Mouse (Mus musculus) MEL (cell line): ENCODE data around the gene Slitrk3. TPM values are rescaled to one million over a fixed set of nuclear protein-coding genes. Genes with fewer than 3 reads are reported as not detected.

Source experiments
- DNase-seq: peaks from one replicate; pipeline ENCODE4 v3.0.0; 2011; ENCODE audit warnings: low read depth, low spot score
- H3K27ac ChIP-seq: 2 replicates; pipeline ENCODE4 v1.5.1; 2012; ENCODE audit warnings: low read depth, mild to moderate bottlenecking, control low read depth, low read length, moderate library complexity; ENCODE audit not compliant: control insufficient read depth
- H3K27me3 ChIP-seq, 2 experiments: fragments of 150-350 bp in 1 of 2; sonication (generic) in 1 of 2; 2 replicates each; pipeline ENCODE4 v1.6.1; 2012; ENCODE audit warnings: low read length in 2 of 2, mild to moderate bottlenecking in 2 of 2, improper control_type of control experiment in 1 of 2, moderate library complexity in 1 of 2; ENCODE audit not compliant: insufficient read depth in 2 of 2, control insufficient read depth in 1 of 2
- H3K36me3 ChIP-seq, 2 experiments: 2 replicates each; pipeline ENCODE4 v1.6.1; 2012 to 2014; ENCODE audit warnings: low read length in 2 of 2, improper control_type of control experiment in 1 of 2, inconsistent platforms in 1 of 2, mild to moderate bottlenecking in 1 of 2; ENCODE audit not compliant: insufficient read depth in 2 of 2, control insufficient read depth in 1 of 2
- H3K4me1 ChIP-seq, 2 experiments: fragments of 150-350 bp in 1 of 2; sonication (generic) in 1 of 2; 2 replicates each; pipeline ENCODE4 v1.6.1; 2012; ENCODE audit warnings: low read length in 2 of 2, improper control_type of control experiment in 1 of 2, mild to moderate bottlenecking in 1 of 2; ENCODE audit not compliant: insufficient read depth in 2 of 2, control insufficient read depth in 1 of 2
- H3K4me3 ChIP-seq, 2 experiments: fragments of 150-350 bp in 1 of 2; sonication (generic) in 1 of 2; 2 replicates each; pipeline ENCODE4 v1.5.1; 2012; ENCODE audit warnings: low read depth in 2 of 2, low read length in 2 of 2, mild to moderate bottlenecking in 2 of 2, moderate library complexity in 2 of 2, control low read depth in 1 of 2, improper control_type of control experiment in 1 of 2; ENCODE audit not compliant: control insufficient read depth in 1 of 2, insufficient read depth in 1 of 2
- H3K79me2 ChIP-seq: 2 replicates; pipeline ENCODE4 v1.6.1; 2012; ENCODE audit warnings: mild to moderate bottlenecking, low read length, moderate library complexity; ENCODE audit not compliant: control insufficient read depth, poor library complexity, insufficient read depth
- H3K9ac ChIP-seq: 2 replicates; pipeline ENCODE4 v1.6.1; 2012; ENCODE audit warnings: low read depth, mild to moderate bottlenecking, control low read depth, low read length, moderate library complexity; ENCODE audit not compliant: control insufficient read depth, poor library complexity, severe bottlenecking
- H3K9me3 ChIP-seq: fragments of 150-350 bp; sonication (generic); replicated peaks from 2 replicates; pipeline ENCODE4 v1.6.1; 2012; ENCODE audit warnings: mild to moderate bottlenecking, low read length, improper control_type of control experiment, moderate library complexity; ENCODE audit not compliant: insufficient read depth
- BHLHE40 ChIP-seq: IDR thresholded peaks from 2 replicates; pipeline ENCODE4 v1.6.1; 2012; ENCODE audit warnings: low read depth, mild to moderate bottlenecking, inconsistent platforms, low read length, improper control_type of control experiment, borderline replicate concordance
- CHD2 ChIP-seq: IDR thresholded peaks from 2 replicates; pipeline ENCODE4 v1.6.1; 2011; ENCODE audit warnings: low read length, improper control_type of control experiment
- CTCF ChIP-seq, 3 experiments: IDR thresholded peaks in 2 of 3; conservative IDR thresholded peaks in 1 of 3; 2 replicates each; pipeline ENCODE4 v1.5.1; 2011 to 2012; ENCODE audit warnings: low read length in 3 of 3, low read depth in 2 of 3, mild to moderate bottlenecking in 2 of 3, improper control_type of control experiment in 1 of 3, inconsistent platforms in 1 of 3, mixed read lengths in 1 of 3, moderate library complexity in 1 of 3; ENCODE audit not compliant: control insufficient read depth in 1 of 3, insufficient read depth in 1 of 3, poor library complexity in 1 of 3, severe bottlenecking in 1 of 3
- ELF1 ChIP-seq: IDR thresholded peaks from 2 replicates; pipeline ENCODE4 v1.6.1; 2014; ENCODE audit warnings: low read depth, mild to moderate bottlenecking, inconsistent platforms, low read length, improper control_type of control experiment, moderate library complexity
- GABPA ChIP-seq: IDR thresholded peaks from 2 replicates; pipeline ENCODE4 v1.6.1; 2012; ENCODE audit warnings: low read depth, mild to moderate bottlenecking, inconsistent platforms, low read length, improper control_type of control experiment, moderate library complexity
- MAFK ChIP-seq: IDR thresholded peaks from 2 replicates; pipeline ENCODE4 v1.6.1; 2011; ENCODE audit warnings: low read depth, mild to moderate bottlenecking, low read length, improper control_type of control experiment, borderline replicate concordance
- MAX ChIP-seq: IDR thresholded peaks from 2 replicates; pipeline ENCODE4 v1.6.1; 2011; ENCODE audit warnings: low read length, improper control_type of control experiment
- MAZ ChIP-seq: IDR thresholded peaks from 2 replicates; pipeline ENCODE4 v1.6.1; 2012; ENCODE audit warnings: low read depth, mild to moderate bottlenecking, inconsistent platforms, low read length, improper control_type of control experiment
- MEF2A ChIP-seq: IDR thresholded peaks from 2 replicates; pipeline ENCODE4 v1.6.1; 2014; ENCODE audit warnings: low read depth, mild to moderate bottlenecking, inconsistent platforms, low read length, improper control_type of control experiment; ENCODE audit not compliant: poor library complexity, insufficient replicate concordance, severe bottlenecking; ENCODE audit errors: extremely low read depth
- POLR2A ChIP-seq, 2 experiments: IDR thresholded peaks; 2 replicates each; pipeline ENCODE4 v1.6.1; 2011 to 2012; ENCODE audit warnings: low read length in 2 of 2, mild to moderate bottlenecking in 2 of 2, control low read depth in 1 of 2, improper control_type of control experiment in 1 of 2, low read depth in 1 of 2, moderate library complexity in 1 of 2; ENCODE audit not compliant: control insufficient read depth in 1 of 2, insufficient read depth in 1 of 2, poor library complexity in 1 of 2
- POLR2AphosphoS2 ChIP-seq: IDR thresholded peaks from 2 replicates; pipeline ENCODE4 v1.6.1; 2011; ENCODE audit warnings: low read length, improper control_type of control experiment
- RAD21 ChIP-seq: IDR thresholded peaks from 2 replicates; pipeline ENCODE4 v1.6.1; 2011; ENCODE audit warnings: mild to moderate bottlenecking, low read depth, low read length, improper control_type of control experiment
- RCOR1 ChIP-seq: IDR thresholded peaks from 2 replicates; pipeline ENCODE4 v1.6.1; 2012; ENCODE audit warnings: low read depth, mild to moderate bottlenecking, inconsistent platforms, low read length, improper control_type of control experiment
- SMC3 ChIP-seq: IDR thresholded peaks from 2 replicates; pipeline ENCODE4 v1.6.1; 2011; ENCODE audit warnings: low read depth, low read length, improper control_type of control experiment
- TBP ChIP-seq: IDR thresholded peaks from 2 replicates; pipeline ENCODE4 v1.8.0; 2011; ENCODE audit warnings: low read depth, low read length, improper control_type of control experiment
- USF2 ChIP-seq, 2 experiments: IDR thresholded peaks; 2 replicates each; pipeline ENCODE4 v1.6.1; 2011 to 2012; ENCODE audit warnings: improper control_type of control experiment in 2 of 2, low read length in 2 of 2, borderline replicate concordance in 1 of 2, inconsistent platforms in 1 of 2, low read depth in 1 of 2, mild to moderate bottlenecking in 1 of 2; ENCODE audit not compliant: insufficient read depth in 1 of 2
- ZC3H11A ChIP-seq: IDR thresholded peaks from 2 replicates; pipeline ENCODE4 v1.6.1; 2012; ENCODE audit warnings: low read depth, mild to moderate bottlenecking, inconsistent platforms, low read length, improper control_type of control experiment
- ZNF384 ChIP-seq: IDR thresholded peaks from 2 replicates; pipeline ENCODE4 v1.6.1; 2012; ENCODE audit warnings: low read depth, mild to moderate bottlenecking, inconsistent platforms, low read length, improper control_type of control experiment
- polyA plus RNA-seq, 2 experiments: library from polyadenylated mRNA; stranded (reverse) in 1 of 2; unstranded in 1 of 2; fragments of >175 nt in 1 of 2; fragments of >200 nt in 1 of 2; gene quantifications; 2 replicates each; pipeline versions ENCODE4 v1.2.1 to v1.2.4; 2012; ENCODE audit warnings: low replicate concordance in 2 of 2, low read depth in 1 of 2; ENCODE audit not compliant: insufficient read length in 2 of 2, insufficient read depth in 1 of 2, missing spikeins in 1 of 2
- total RNA-seq: library from RNA; depleted of rRNA; stranded (reverse); fragments of 300-350 nt; gene quantifications from 2 replicates; pipeline ENCODE4 v1.2.3, GENCODE M21; 2012

Slitrk3 gene
- total and polyA plus RNA-seq, 3 experiments, result not detected

DNA sequence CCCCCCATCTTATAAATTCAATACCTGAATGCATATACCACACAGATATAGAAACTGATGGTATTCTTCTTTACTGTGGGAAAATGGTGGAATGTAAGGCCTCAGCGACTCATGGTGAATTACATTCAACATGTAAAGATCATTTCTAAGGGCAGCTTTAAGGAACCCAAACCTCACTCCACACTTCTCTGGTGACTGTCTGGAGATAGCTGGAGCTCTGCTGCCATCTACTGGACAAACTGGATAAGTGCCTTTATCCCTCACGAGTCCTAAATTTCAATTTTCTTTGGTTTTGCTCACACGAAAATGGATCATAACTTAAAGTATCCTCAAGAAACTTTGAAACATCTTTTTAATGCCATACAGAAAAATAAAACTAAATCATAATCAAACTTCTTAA, 11.4 kb downstream of the Slitrk3 start:
- peak; percentile 95 for TF ChIP-seq RAD21
- TF ChIP-seq CTCF (IDR thresholded peaks at IDR 0.05 in 2 of 3, conservative IDR thresholded peaks at IDR 0.05 in 1 of 3; ENCODE audit: control insufficient read depth in 1 of 3, insufficient read depth in 1 of 3, low read depth in 2 of 3, low read length in 3 of 3, poor library complexity in 1 of 3, severe bottlenecking in 1 of 3), result peak; percentile 58 to 88 (median 72)
- TF ChIP-seq MAX, result no peak
- peak; percentile 93 for TF ChIP-seq SMC3
- TF ChIP-seq MEF2A, result no peak
- no peak for TF ChIP-seq MAZ
- TF ChIP-seq ZC3H11A, result peak; percentile 88
- no peak for TF ChIP-seq BHLHE40
- TF ChIP-seq, all 39 proteins: peak for 4
- Histone ChIP-seq H3K4me1 (no peaks in the 10 kb centered on the region), H3K4me3 (no peak overlapping the region), H3K36me3 (no peaks in the 10 kb centered on the region), H3K79me2 (no peaks in the 10 kb centered on the region), H3K27me3 (no peaks in the 10 kb centered on the region), H3K9me3 (no peaks in the 10 kb centered on the region), H3K9ac (no peak overlapping the region), H3K27ac (no peak overlapping the region)
- DNase-seq, result peak; percentile 71

DNA sequence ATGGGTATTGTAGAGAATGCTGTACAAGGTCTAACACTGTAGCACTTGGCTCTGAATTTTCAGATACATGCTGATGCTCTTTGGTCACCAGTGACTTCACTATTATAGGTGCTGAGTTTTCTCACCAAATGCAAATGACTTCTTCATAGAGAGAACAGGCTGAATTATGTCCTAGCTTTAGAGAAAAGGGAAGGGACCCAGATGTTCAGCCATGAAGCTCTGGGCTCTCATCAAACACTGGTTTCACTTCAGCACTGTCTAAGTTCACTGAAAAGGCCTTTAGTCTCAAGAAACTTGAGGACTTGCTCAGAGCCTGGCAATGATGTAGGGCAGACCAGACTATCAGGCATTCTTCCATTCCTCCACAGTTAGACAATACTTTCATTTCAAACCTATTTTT, 15.3 kb downstream of the Slitrk3 start:
- TF ChIP-seq ZNF384, result no peak
- TF ChIP-seq ELF1, result no peak
- no peak for TF ChIP-seq BHLHE40
- no peak for TF ChIP-seq POLR2A (IDR thresholded peaks at IDR 0.05; ENCODE audit: control insufficient read depth in 1 of 2, insufficient read depth in 1 of 2, low read depth in 1 of 2, low read length in 2 of 2, poor library complexity in 1 of 2)
- no peak for TF ChIP-seq TBP
- TF ChIP-seq POLR2AphosphoS2, result no peak
- Histone ChIP-seq H3K36me3 (no peaks in the 10 kb centered on the region), H3K27ac (no peak overlapping the region), H3K79me2 (no peaks in the 10 kb centered on the region), H3K9me3 (no peaks in the 10 kb centered on the region), H3K27me3 (no peaks in the 10 kb centered on the region), H3K9ac (no peak overlapping the region), H3K4me1 (no peaks in the 10 kb centered on the region), H3K4me3 (no peak overlapping the region)
- no peak for DNase-seq

- no peak for DNase-seq
- TF ChIP-seq RCOR1, result no peak
- no peak for TF ChIP-seq MAX
- no peak for TF ChIP-seq ZNF384
- TF ChIP-seq USF2 (IDR thresholded peaks at IDR 0.05; ENCODE audit: borderline replicate concordance in 1 of 2, insufficient read depth in 1 of 2, low read depth in 1 of 2, low read length in 2 of 2), result no peak
- TF ChIP-seq CTCF (IDR thresholded peaks at IDR 0.05 in 2 of 3, conservative IDR thresholded peaks at IDR 0.05 in 1 of 3; ENCODE audit: control insufficient read depth in 1 of 3, insufficient read depth in 1 of 3, low read depth in 2 of 3, low read length in 3 of 3, poor library complexity in 1 of 3, severe bottlenecking in 1 of 3), result no peak
- no peak for TF ChIP-seq MAFK
- TF ChIP-seq CHD2, result no peak
- TF ChIP-seq GABPA, result no peak
- Histone ChIP-seq H3K36me3 (no peaks in the 10 kb centered on the region), H3K9ac (no peak overlapping the region), H3K27me3 (no peaks in the 10 kb centered on the region), H3K4me3 (no peak overlapping the region), H3K9me3 (no peaks in the 10 kb centered on the region), H3K27ac (no peak overlapping the region), H3K4me1 (no peaks in the 10 kb centered on the region), H3K79me2 (no peaks in the 10 kb centered on the region)
Measured at GRCm38 (mm10) chr3:73006045-73006444, 51.6 kb downstream of the Slitrk3 start.
